Mouse (Mus musculus): ENCODE data around the gene Zscan5b.

The Zscan5b gene

GRCm38 (mm10) chr7:6244361-6245292, 22.5 kb downstream of the Zscan5b start:
- DNase-seq (ENCODE audit: low read depth, low spot score), result peak; percentile 58

- DNase-seq (ENCODE audit: low read depth, low spot score), result no peak
These were observed 30.3 kb downstream of the Zscan5b start, which contains the start of gene Epp13 for GRCm38 (mm10) chr7:6252410-6252809. TSS of gene Epp13 (plus strand) at chr7:6252710.

- DNase-seq (ENCODE audit: low read depth, low spot score), result no peak
These were observed 32.4 kb downstream of the Zscan5b start for GRCm38 (mm10) chr7:6254451-6254850.

- DNase-seq (ENCODE audit: low read depth, low spot score), result peak; percentile 61
These were observed 35.3 kb downstream of the Zscan5b start for GRCm38 (mm10) chr7:6257386-6257785.

GRCm38 (mm10) chr7:6258232-6259220, 36.4 kb downstream of the Zscan5b start:
- DNase-seq (ENCODE audit: low read depth, low spot score), result peak; percentile 99

GRCm38 (mm10) chr7:6260004-6260403, 37.9 kb downstream of the Zscan5b start:
- DNase-seq (ENCODE audit: low read depth, low spot score), result peak; percentile 72

GRCm38 (mm10) chr7:6262120-6262519, 40.0 kb downstream of the Zscan5b start:
- peak; percentile 86 for DNase-seq (ENCODE audit: low read depth, low spot score)

- no peak for DNase-seq (ENCODE audit: low read depth, low spot score)
These were observed 40.9 kb downstream of the Zscan5b start for GRCm38 (mm10) chr7:6262984-6263383.

- DNase-seq (ENCODE audit: low read depth, low spot score), result peak; percentile 89
These were observed 43.6 kb downstream of the Zscan5b start for GRCm38 (mm10) chr7:6265695-6266094.

GRCm38 (mm10) chr7:6277906-6278305, 55.8 kb downstream of the Zscan5b start:
- DNase-seq (ENCODE audit: low read depth, low spot score), result no peak

GRCm38 (mm10) chr7:6282749-6283148, 60.7 kb downstream of the Zscan5b start:
- peak; percentile 83 for DNase-seq (ENCODE audit: low read depth, low spot score)

GRCm38 (mm10) chr7:6283451-6284075, 61.5 kb downstream of the Zscan5b start:
- peak; percentile 92 for DNase-seq (ENCODE audit: low read depth, low spot score)

- no peak for DNase-seq (ENCODE audit: low read depth, low spot score)
These were observed 62.4 kb downstream of the Zscan5b start for GRCm38 (mm10) chr7:6284442-6285012.

- DNase-seq (ENCODE audit: low read depth, low spot score), result no peak
These were observed 63.3 kb downstream of the Zscan5b start for GRCm38 (mm10) chr7:6285366-6285765.

- DNase-seq (ENCODE audit: low read depth, low spot score), result peak; percentile 99
These were observed 64.0 kb downstream of the Zscan5b start, which contains the start of gene Zfp667 for GRCm38 (mm10) chr7:6285842-6286705. TSS of gene Zfp667 (plus strand) at chr7:6286579.

GRCm38 (mm10) chr7:6286921-6287531, 64.9 kb downstream of the Zscan5b start:
- DNase-seq (ENCODE audit: low read depth, low spot score), result peak; percentile 41

Measured in ZHBTc4 (cell line).